Mouse (Mus musculus): ENCODE measurements around the gene Klhl22. TPM values are rescaled to one million over a fixed set of nuclear protein-coding genes. Genes with fewer than 3 reads are reported as not detected.

Klhl22 gene
- total and polyA plus RNA-seq, 2 experiments from 2014 or later = 21.7 to 42.0 TPM

GRCm38 (mm10) chr16:17758902-17759301, 516 bp upstream of the Klhl22 start:
- DNase-seq (ENCODE audit: low spot score) (no peak), ATAC-seq (ENCODE audit: insufficient read depth, low read depth) (no peak)
- TF ChIP-seq EP300 (IDR thresholded peaks at IDR 0.05; ENCODE audit: low read depth) (no peak), CTCF (IDR thresholded peaks at IDR 0.05; ENCODE audit: low read depth) (no peak)

GRCm38 (mm10) chr16:17759813-17760321, 449 bp downstream of the Klhl22 start:
- H3K4me2 ChIP-seq (ENCODE audit: low read depth, low read length) = peak overlapping the region; percentile 93
- H3K27ac ChIP-seq (ENCODE audit: low read depth) = peak overlapping the region; percentile 60
- H3K27me3 ChIP-seq (ENCODE audit: control insufficient read depth, insufficient read depth, low read length) = no peaks in the 10 kb centered on the region
- peaks cover 7% of the 10 kb centered on the region for H3K36me3 ChIP-seq (replicated peaks; ENCODE audit: control insufficient read depth, insufficient read depth, low read length)
- peak overlapping the region; percentile 52 for H3K4me3 ChIP-seq (ENCODE audit: low read depth, low read length)
- peak overlapping the region; percentile 63; the same call in 1 of the 2 replicates for H3K9ac ChIP-seq (replicated peaks; ENCODE audit: low read depth, low read length)
- peak; percentile 15 for DNase-seq (ENCODE audit: low spot score)
- peaks cover 10% of the 10 kb centered on the region for H3K4me1 ChIP-seq (ENCODE audit: control insufficient read depth, insufficient read depth)
- WGBS = 1% methylated on average over 54 of the region's 54 CpGs
- no peaks in the 10 kb centered on the region for H3K9me3 ChIP-seq (replicated peaks; ENCODE audit: control insufficient read depth, low read length)
- ATAC-seq (ENCODE audit: insufficient read depth, low read depth) = peak; percentile 60
- TF ChIP-seq EP300 (IDR thresholded peaks at IDR 0.05; ENCODE audit: low read depth) = no peak

More at GRCm38 (mm10) chr16:17758902-17759301, 516 bp upstream of the Klhl22 start:
- WGBS = 47% methylated on average over 9 of the region's 9 CpGs
- Histone ChIP-seq H3K4me2 (ENCODE audit: low read depth, low read length) (peak overlapping the region; percentile 93), H3K27me3 (ENCODE audit: control insufficient read depth, insufficient read depth, low read length) (no peaks in the 10 kb centered on the region), H3K9ac (replicated peaks; ENCODE audit: low read depth, low read length) (no peak overlapping the region), H3K4me3 (ENCODE audit: low read depth, low read length) (peak overlapping the region; percentile 52), H3K36me3 (replicated peaks; ENCODE audit: control insufficient read depth, insufficient read depth, low read length) (no peaks in the 10 kb centered on the region), H3K27ac (ENCODE audit: low read depth) (no peak overlapping the region), H3K9me3 (replicated peaks; ENCODE audit: control insufficient read depth, low read length) (no peaks in the 10 kb centered on the region), H3K4me1 (ENCODE audit: control insufficient read depth, insufficient read depth) (peaks cover 10% of the 10 kb centered on the region)

- Histone ChIP-seq H3K9ac (replicated peaks; ENCODE audit: low read depth, low read length) (no peak overlapping the region), H3K4me1 (ENCODE audit: control insufficient read depth, insufficient read depth) (peaks cover 10% of the 10 kb centered on the region), H3K9me3 (replicated peaks; ENCODE audit: control insufficient read depth, low read length) (no peaks in the 10 kb centered on the region), H3K36me3 (replicated peaks; ENCODE audit: control insufficient read depth, insufficient read depth, low read length) (peaks cover 10% of the 10 kb centered on the region), H3K27me3 (ENCODE audit: control insufficient read depth, insufficient read depth, low read length) (no peaks in the 10 kb centered on the region), H3K4me3 (ENCODE audit: low read depth, low read length) (no peak overlapping the region), H3K27ac (ENCODE audit: low read depth) (no peak overlapping the region), H3K4me2 (ENCODE audit: low read depth, low read length) (peak overlapping the region; percentile 93)
- WGBS = 37% methylated on average over 8 of the region's 8 CpGs
- TF ChIP-seq EP300 (IDR thresholded peaks at IDR 0.05; ENCODE audit: low read depth) (no peak), CTCF (IDR thresholded peaks at IDR 0.05; ENCODE audit: low read depth) (peak; percentile 54)
- DNase-seq (ENCODE audit: low spot score) (peak; percentile 19), ATAC-seq (ENCODE audit: insufficient read depth, low read depth) (no peak)
These were observed 1.2 kb downstream of the Klhl22 start for GRCm38 (mm10) chr16:17760657-17761056.

GRCm38 (mm10) chr16:17761074-17761473, 1.7 kb downstream of the Klhl22 start:
- Histone ChIP-seq H3K27ac (ENCODE audit: low read depth) (no peak overlapping the region), H3K4me1 (ENCODE audit: control insufficient read depth, insufficient read depth) (peaks cover 10% of the 10 kb centered on the region), H3K4me3 (ENCODE audit: low read depth, low read length) (no peak overlapping the region), H3K9me3 (replicated peaks; ENCODE audit: control insufficient read depth, low read length) (no peaks in the 10 kb centered on the region), H3K36me3 (replicated peaks; ENCODE audit: control insufficient read depth, insufficient read depth, low read length) (peaks cover 12% of the 10 kb centered on the region), H3K27me3 (ENCODE audit: control insufficient read depth, insufficient read depth, low read length) (no peaks in the 10 kb centered on the region), H3K4me2 (ENCODE audit: low read depth, low read length) (no peak overlapping the region), H3K9ac (replicated peaks; ENCODE audit: low read depth, low read length) (no peak overlapping the region)
- no peak for DNase-seq (ENCODE audit: low spot score)
- no peak for TF ChIP-seq CTCF (IDR thresholded peaks at IDR 0.05; ENCODE audit: low read depth)
- no peak for TF ChIP-seq EP300 (IDR thresholded peaks at IDR 0.05; ENCODE audit: low read depth)
- WGBS = 59% methylated on average over 1 of the region's 1 CpGs
- ATAC-seq (ENCODE audit: insufficient read depth, low read depth) = no peak

- no peak for TF ChIP-seq CTCF (IDR thresholded peaks at IDR 0.05; ENCODE audit: low read depth)
- no peak for TF ChIP-seq EP300 (IDR thresholded peaks at IDR 0.05; ENCODE audit: low read depth)
- peaks cover 33% of the 10 kb centered on the region for H3K36me3 ChIP-seq (replicated peaks; ENCODE audit: control insufficient read depth, insufficient read depth, low read length)
- no peak overlapping the region for H3K9ac ChIP-seq (replicated peaks; ENCODE audit: low read depth, low read length)
- H3K4me1 ChIP-seq (ENCODE audit: control insufficient read depth, insufficient read depth) = peaks cover 10% of the 10 kb centered on the region
- DNase-seq (ENCODE audit: low spot score) (no peak), ATAC-seq (ENCODE audit: insufficient read depth, low read depth) (no peak)
- WGBS = 67% methylated on average over 4 of the region's 4 CpGs
- no peak overlapping the region for H3K27ac ChIP-seq (ENCODE audit: low read depth)
- no peaks in the 10 kb centered on the region for H3K9me3 ChIP-seq (replicated peaks; ENCODE audit: control insufficient read depth, low read length)
- H3K27me3 ChIP-seq (ENCODE audit: control insufficient read depth, insufficient read depth, low read length) = no peaks in the 10 kb centered on the region
- H3K4me2 ChIP-seq (ENCODE audit: low read depth, low read length) = no peak overlapping the region
- no peak overlapping the region for H3K4me3 ChIP-seq (ENCODE audit: low read depth, low read length)
These were observed 4.7 kb downstream of the Klhl22 start for GRCm38 (mm10) chr16:17764108-17764511.

GRCm38 (mm10) chr16:17768834-17769233, 9.4 kb downstream of the Klhl22 start:
- peak overlapping the region; percentile 66; the same call in 1 of the 2 replicates for H3K27ac ChIP-seq (ENCODE audit: low read depth)
- H3K36me3 ChIP-seq (replicated peaks; ENCODE audit: control insufficient read depth, insufficient read depth, low read length) = peaks cover 48% of the 10 kb centered on the region
- no peaks in the 10 kb centered on the region for H3K27me3 ChIP-seq (ENCODE audit: control insufficient read depth, insufficient read depth, low read length)
- ATAC-seq (ENCODE audit: insufficient read depth, low read depth) (peak; percentile 84), DNase-seq (ENCODE audit: low spot score) (peak; percentile 80)
- H3K9me3 ChIP-seq (replicated peaks; ENCODE audit: control insufficient read depth, low read length) = no peaks in the 10 kb centered on the region
- WGBS = 38% methylated on average over 7 of the region's 7 CpGs
- H3K4me3 ChIP-seq (ENCODE audit: low read depth, low read length) = no peak overlapping the region
- no peak overlapping the region for H3K4me2 ChIP-seq (ENCODE audit: low read depth, low read length)
- H3K9ac ChIP-seq (replicated peaks; ENCODE audit: low read depth, low read length) = no peak overlapping the region
- H3K4me1 ChIP-seq (ENCODE audit: control insufficient read depth, insufficient read depth) = no peaks in the 10 kb centered on the region
- TF ChIP-seq EP300 (IDR thresholded peaks at IDR 0.05; ENCODE audit: low read depth) = no peak
- TF ChIP-seq CTCF (IDR thresholded peaks at IDR 0.05; ENCODE audit: low read depth) = no peak

All from heart, postnatal 0 days (tissue).